Mouse (Mus musculus) cerebellum, postnatal 36 days (tissue): ENCODE data around the gene Mcm3.

Experiments used
- DNase-seq, 2 experiments: peaks; one replicate each; pipeline ENCODE4 v3.0.0; 2021 to 2022; ENCODE audit warnings: mixed read lengths in 2 of 2

Gene Mcm3

GRCm38 (mm10) chr1:20819771-20820605 lies at the start of gene Mcm3:
Gene Mcm3, minus strand, starts transcription at chr1:20820312.
- peak; percentile 73 to 84 for DNase-seq

- no peak for DNase-seq
These were observed 47.9 kb upstream of the Mcm3 start for GRCm38 (mm10) chr1:20868036-20868435.

- DNase-seq, result peak; percentile 22
These were observed 47.3 kb upstream of the Mcm3 start for GRCm38 (mm10) chr1:20867241-20867902.

- DNase-seq, result no peak
These were observed 43.5 kb upstream of the Mcm3 start for GRCm38 (mm10) chr1:20863452-20864172.

GRCm38 (mm10) chr1:20861865-20862264 lies 41.8 kb upstream of the Mcm3 start:
- DNase-seq, result no peak

GRCm38 (mm10) chr1:20860775-20861174 lies 40.7 kb upstream of the Mcm3 start:
- DNase-seq, result no peak

- DNase-seq, result no peak
These were observed 37.1 kb upstream of the Mcm3 start for GRCm38 (mm10) chr1:20856924-20857902.

GRCm38 (mm10) chr1:20839911-20840310 lies 19.8 kb upstream of the Mcm3 start:
- peak; percentile 81 to 82 for DNase-seq

- DNase-seq, result no peak
These were observed 16.5 kb upstream of the Mcm3 start for GRCm38 (mm10) chr1:20836551-20837125.

- no peak for DNase-seq
These were observed 13.0 kb upstream of the Mcm3 start for GRCm38 (mm10) chr1:20833141-20833511.

- no peak for DNase-seq
These were observed 12.5 kb upstream of the Mcm3 start for GRCm38 (mm10) chr1:20832473-20833140.

- DNase-seq, result no peak
These were observed 10.4 kb upstream of the Mcm3 start for GRCm38 (mm10) chr1:20830546-20830945.

GRCm38 (mm10) chr1:20828061-20828460 lies 7.9 kb upstream of the Mcm3 start:
- DNase-seq, result no peak

- no peak for DNase-seq
These were observed 4.9 kb upstream of the Mcm3 start for GRCm38 (mm10) chr1:20825036-20825435.

- no peak for DNase-seq
These were observed 3.8 kb upstream of the Mcm3 start for GRCm38 (mm10) chr1:20823906-20824305.

- no peak for DNase-seq
These were observed 3.4 kb upstream of the Mcm3 start for GRCm38 (mm10) chr1:20823471-20823870.

GRCm38 (mm10) chr1:20820959-20821358 lies 847 bp upstream of the Mcm3 start:
- DNase-seq, result no peak

- DNase-seq, result no peak
These were observed 2.5 kb downstream of the Mcm3 start for GRCm38 (mm10) chr1:20817596-20817995.

GRCm38 (mm10) chr1:20817172-20817571 lies 2.9 kb downstream of the Mcm3 start:
- no peak for DNase-seq

- DNase-seq, result no peak
These were observed 5.6 kb downstream of the Mcm3 start for GRCm38 (mm10) chr1:20814521-20814920.

GRCm38 (mm10) chr1:20804526-20804925 lies 15.6 kb downstream of the Mcm3 start:
- no peak for DNase-seq
